ENCODE assay signal across 21 mouse cellular contexts in genomic region chr1:178894081-178894401, GRCm38 (mm10).
DNase-seq lines count a peak whose midpoint lies in the region; ATAC-seq and TF ChIP-seq lines count a peak whose summit lies in the region.
"Had no signal": no experiment of that assay in that cellular context is flagged by ENCODE, and none has a peak within 500 bp of the region (broad histone marks: within the 10 kb centered on the region; RNA-seq: fewer than 3 reads in every experiment).

No protein-coding gene starts in this region.

- H3K9me3 ChIP-seq in forebrain, embryonic 12.5 days: no peaks in the 10 kb centered on the region
- H3K9me3 ChIP-seq in forebrain, postnatal 0 days (ENCODE audit: low read length): no peaks in the 10 kb centered on the region
- no peaks in the 10 kb centered on the region for H3K9me3 ChIP-seq in forebrain, embryonic 14.5 days (replicated peaks; ENCODE audit: control insufficient read depth, low read length)
- H3K9me3 ChIP-seq in forebrain, embryonic 10.5 days: no peaks in the 10 kb centered on the region
- H3K9me3 ChIP-seq: embryonic facial prominence, embryonic 10.5 days; embryonic facial prominence, embryonic 12.5 days; G1E had no signal

- no peak overlapping the region for H3K4me2 ChIP-seq in forebrain, embryonic 12.5 days
- no peak overlapping the region for H3K4me2 ChIP-seq in forebrain, postnatal 0 days (ENCODE audit: low read depth)
- H3K4me2 ChIP-seq in forebrain, embryonic 14.5 days (ENCODE audit: low read length): no peak overlapping the region
- H3K4me2 ChIP-seq: embryonic facial prominence, embryonic 12.5 days had no signal

- peaks cover 8% of the 10 kb centered on the region; the same call in 1 of the 2 replicates for H3K27me3 ChIP-seq in forebrain, embryonic 12.5 days
- no peaks in the 10 kb centered on the region for H3K27me3 ChIP-seq in forebrain, postnatal 0 days (ENCODE audit: insufficient read depth, low read length)
- no peaks in the 10 kb centered on the region for H3K27me3 ChIP-seq in forebrain, embryonic 14.5 days (replicated peaks; ENCODE audit: control insufficient read depth, insufficient read depth, low read length)
- peaks cover 3% of the 10 kb centered on the region; the same call in 1 of the 2 replicates for H3K27me3 ChIP-seq in forebrain, embryonic 10.5 days (ENCODE audit: poor library complexity, severe bottlenecking)
- H3K27me3 ChIP-seq: CH12.LX; embryonic facial prominence, embryonic 12.5 days; Patski had no signal

- peaks cover 5% of the 10 kb centered on the region; the same call in 1 of the 2 replicates for H3K4me1 ChIP-seq in forebrain, embryonic 12.5 days
- no peaks in the 10 kb centered on the region for H3K4me1 ChIP-seq in forebrain, postnatal 0 days (ENCODE audit: insufficient read depth)
- H3K4me1 ChIP-seq in forebrain, embryonic 14.5 days (ENCODE audit: control insufficient read depth, insufficient read depth, low read length): peaks cover 14% of the 10 kb centered on the region; the same call in 1 of the 2 replicates
- H3K4me1 ChIP-seq in forebrain, embryonic 10.5 days: peaks cover 15% of the 10 kb centered on the region
- H3K4me1 ChIP-seq: embryonic facial prominence, embryonic 10.5 days; embryonic facial prominence, embryonic 12.5 days had no signal

- no peak for TF ChIP-seq CTCF in forebrain, postnatal 0 days (IDR thresholded peaks at IDR 0.05; ENCODE audit: low read depth)

- no peak for DNase-seq in forebrain, postnatal 0 days
- no peak for DNase-seq in forebrain, embryonic 14.5 days (ENCODE audit: low spot score)
- DNase-seq in forebrain, embryonic 10.5 days (ENCODE audit: extremely low spot score, low spot score): no peak
- no peak for DNase-seq in thymus, postnatal 4 days
- DNase-seq: adrenal gland, adult 8-10 months; adrenal gland, postnatal 14 days; adrenal gland, postnatal 36 days; B cell, adult 2 months; cerebellum, adult 11-12 months; cerebellum, adult 2 months; cerebellum, adult 9-10 months; cerebellum, postnatal 10 days; cerebellum, postnatal 25 days had no signal

- H3K9ac ChIP-seq in forebrain, embryonic 12.5 days: no peak overlapping the region
- no peak overlapping the region for H3K9ac ChIP-seq in forebrain, postnatal 0 days
- no peak overlapping the region for H3K9ac ChIP-seq in forebrain, embryonic 14.5 days (ENCODE audit: low read length)
- H3K9ac ChIP-seq: embryonic facial prominence, embryonic 12.5 days had no signal

- 85% methylated on average over 3 of the region's 3 CpGs for WGBS in forebrain, embryonic 12.5 days
- WGBS in forebrain, postnatal 0 days: 70% methylated on average over 3 of the region's 3 CpGs
- 60% methylated on average over 3 of the region's 3 CpGs for WGBS in forebrain, embryonic 14.5 days
- WGBS in forebrain, embryonic 10.5 days: 96% methylated on average over 3 of the region's 3 CpGs

- no peak overlapping the region for H3K27ac ChIP-seq in forebrain, embryonic 12.5 days
- H3K27ac ChIP-seq in forebrain, postnatal 0 days (ENCODE audit: low read depth, low read length): no peak overlapping the region
- no peak overlapping the region for H3K27ac ChIP-seq in forebrain, embryonic 14.5 days (ENCODE audit: low read depth, low read length)
- H3K27ac ChIP-seq in forebrain, embryonic 10.5 days: no peak overlapping the region
- H3K27ac ChIP-seq: embryonic facial prominence, embryonic 10.5 days; embryonic facial prominence, embryonic 12.5 days had no signal

- ATAC-seq in forebrain, embryonic 12.5 days (ENCODE audit: low FRiP score): peak; percentile 40; the same call in 1 of the 2 replicates
- no peak for ATAC-seq in forebrain, postnatal 0 days
- peak; percentile 61 for ATAC-seq in forebrain, embryonic 14.5 days
- ATAC-seq: activated CD4-positive, CD25-positive, alpha-beta regulatory T cell, adult 4 months; CD4-positive, CD25-positive, alpha-beta regulatory T cell, adult 4 months; Patski had no signal

- no peaks in the 10 kb centered on the region for H3K36me3 ChIP-seq in forebrain, embryonic 12.5 days (replicated peaks)
- no peaks in the 10 kb centered on the region for H3K36me3 ChIP-seq in forebrain, postnatal 0 days (ENCODE audit: insufficient read depth)
- H3K36me3 ChIP-seq in forebrain, embryonic 14.5 days (ENCODE audit: control insufficient read depth, insufficient read depth, low read length): no peaks in the 10 kb centered on the region
- H3K36me3 ChIP-seq in forebrain, embryonic 10.5 days (replicated peaks): no peaks in the 10 kb centered on the region
- H3K36me3 ChIP-seq: G1E had no signal

- no peak overlapping the region for H3K4me3 ChIP-seq in forebrain, embryonic 12.5 days (replicated peaks)
- H3K4me3 ChIP-seq in forebrain, postnatal 0 days (ENCODE audit: low read depth, low read length): no peak overlapping the region
- H3K4me3 ChIP-seq in forebrain, embryonic 14.5 days (ENCODE audit: low read depth, low read length): no peak overlapping the region
- no peak overlapping the region for H3K4me3 ChIP-seq in forebrain, embryonic 10.5 days
- H3K4me3 ChIP-seq: embryonic facial prominence, embryonic 10.5 days; embryonic facial prominence, embryonic 12.5 days had no signal
